Mouse (Mus musculus) ES-E14 (cell line): Measurements from ENCODE around the gene Fibp.

ENCODE experiments used
- CHD2 ChIP-seq: IDR thresholded peaks from 2 replicates; pipeline ENCODE4 v1.6.1; 2014; ENCODE audit warnings: mild to moderate bottlenecking, low read depth, low read length, inconsistent platforms
- HCFC1 ChIP-seq: IDR thresholded peaks from 2 replicates; pipeline ENCODE4 v1.6.1; 2012; ENCODE audit warnings: low read length, inconsistent platforms, borderline replicate concordance; ENCODE audit not compliant: insufficient read depth
- MAFK ChIP-seq: IDR thresholded peaks from 2 replicates; pipeline ENCODE4 v1.6.1; 2014; ENCODE audit warnings: mild to moderate bottlenecking, low read depth, low read length, inconsistent platforms; ENCODE audit not compliant: insufficient read depth
- ZC3H11A ChIP-seq: IDR thresholded peaks from 2 replicates; pipeline ENCODE4 v1.6.1; 2012; ENCODE audit warnings: low read depth, mild to moderate bottlenecking, inconsistent platforms, low read length, borderline replicate concordance

DNA sequence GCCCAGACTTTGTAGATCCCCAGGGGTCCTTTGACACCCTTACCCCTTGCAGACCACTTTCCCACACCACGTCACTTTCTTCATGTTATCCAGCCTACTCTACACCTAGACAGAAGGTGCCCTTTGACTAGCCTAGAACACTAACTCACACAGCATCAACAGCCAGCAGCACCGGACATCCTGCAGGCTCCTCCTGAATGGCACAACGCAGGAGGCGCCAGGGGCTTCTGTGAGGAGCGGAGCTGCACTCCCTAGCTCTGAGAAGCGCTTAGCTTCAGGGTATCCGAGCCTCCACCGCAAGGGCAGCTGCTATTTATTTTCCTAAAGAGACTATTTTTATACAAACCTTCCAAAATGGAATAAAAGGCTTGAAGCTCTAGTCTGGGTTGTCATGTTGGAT is 4.8 kb upstream of the Fibp start:
- no peak for TF ChIP-seq CHD2
- TF ChIP-seq MAFK = no peak
- TF ChIP-seq HCFC1 = no peak
- TF ChIP-seq ZC3H11A = no peak
